Mouse (Mus musculus) urinary bladder, adult 2 months (tissue): ENCODE measurements around the gene Sap18b. TPM values are rescaled to one million over a fixed set of nuclear protein-coding genes. Genes with fewer than 3 reads are reported as not detected.
A peak's percentile ranks its signal among the peaks of the same experiment; 100 is the strongest.
"Not testable (repeated sequence)": the region's sequence is repeated elsewhere in the genome, so short reads cannot be mapped to it uniquely, and the experiment has no call there.

Experiments used
- DNase-seq: peaks from one replicate; pipeline ENCODE4 v3.0.0; 2022; ENCODE audit warnings: low spot score
- polyA plus RNA-seq: library from polyadenylated mRNA; depleted of rRNA; stranded (reverse); fragments of >200 nt; gene quantifications from 2 replicates; pipeline ENCODE4 v1.2.3, GENCODE M21; 2012

Sap18b gene
- polyA plus RNA-seq, 1 experiment, result 134 TPM

DNA sequence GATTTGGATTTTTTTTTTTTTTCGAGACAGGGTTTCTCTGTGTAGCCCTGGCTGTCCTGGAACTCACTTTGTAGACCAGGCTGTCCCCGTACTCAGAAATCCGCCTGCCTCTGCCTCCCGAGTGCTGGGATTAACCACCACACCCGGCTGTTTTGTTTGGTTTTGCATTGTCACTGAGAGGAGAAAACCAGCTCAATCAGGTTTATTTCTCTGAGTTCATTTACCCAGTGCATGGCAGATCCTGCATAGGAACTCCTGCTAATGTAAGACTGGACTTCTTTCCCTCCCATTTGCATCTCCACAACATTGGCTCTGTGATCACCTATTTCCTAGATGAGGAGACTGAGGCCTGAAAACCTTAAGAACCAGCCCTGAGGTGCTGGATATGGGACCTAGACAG, 3.0 kb upstream of the Sap18b start:
- no peak for DNase-seq

DNA sequence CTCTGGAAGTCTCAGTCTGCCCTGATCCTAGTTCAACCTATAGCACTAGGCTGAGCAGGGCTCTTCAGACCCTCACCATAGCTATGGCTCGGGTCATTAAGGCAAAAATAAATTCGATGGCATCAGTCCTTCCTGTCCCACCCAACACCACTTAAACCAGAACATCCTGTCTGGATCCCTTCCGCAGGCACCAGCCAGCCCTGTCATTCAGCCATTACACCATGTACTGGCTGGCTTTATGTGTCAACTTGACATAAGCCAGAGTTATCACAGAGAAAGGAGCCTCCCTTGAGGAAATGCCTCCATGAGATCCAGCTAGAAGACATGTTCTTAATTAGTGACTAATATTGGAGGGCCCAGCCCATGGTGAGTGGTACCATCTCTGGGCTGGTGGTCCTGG, 2.4 kb upstream of the Sap18b start:
- no peak for DNase-seq

DNA sequence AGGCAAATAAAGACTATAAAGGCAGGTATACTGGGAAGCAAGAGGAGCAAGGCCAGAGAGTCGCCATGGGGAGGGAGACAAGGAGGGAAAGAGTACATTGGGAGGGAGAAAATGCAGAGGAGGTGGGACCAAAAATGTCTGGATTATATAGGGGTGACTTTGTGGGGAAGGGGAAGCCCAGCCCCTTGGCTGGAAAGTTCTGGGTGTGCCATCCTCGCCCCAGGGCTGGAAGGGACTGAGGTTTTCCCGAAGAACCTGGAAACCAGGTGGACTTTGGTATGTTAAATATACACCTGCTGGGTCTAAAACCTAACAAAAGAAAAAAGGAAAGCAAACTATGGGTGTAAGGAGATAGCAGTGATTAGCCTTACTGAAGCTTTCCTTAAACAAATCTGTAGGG, 5.0 kb downstream of the Sap18b start:
- no peak for DNase-seq

DNA sequence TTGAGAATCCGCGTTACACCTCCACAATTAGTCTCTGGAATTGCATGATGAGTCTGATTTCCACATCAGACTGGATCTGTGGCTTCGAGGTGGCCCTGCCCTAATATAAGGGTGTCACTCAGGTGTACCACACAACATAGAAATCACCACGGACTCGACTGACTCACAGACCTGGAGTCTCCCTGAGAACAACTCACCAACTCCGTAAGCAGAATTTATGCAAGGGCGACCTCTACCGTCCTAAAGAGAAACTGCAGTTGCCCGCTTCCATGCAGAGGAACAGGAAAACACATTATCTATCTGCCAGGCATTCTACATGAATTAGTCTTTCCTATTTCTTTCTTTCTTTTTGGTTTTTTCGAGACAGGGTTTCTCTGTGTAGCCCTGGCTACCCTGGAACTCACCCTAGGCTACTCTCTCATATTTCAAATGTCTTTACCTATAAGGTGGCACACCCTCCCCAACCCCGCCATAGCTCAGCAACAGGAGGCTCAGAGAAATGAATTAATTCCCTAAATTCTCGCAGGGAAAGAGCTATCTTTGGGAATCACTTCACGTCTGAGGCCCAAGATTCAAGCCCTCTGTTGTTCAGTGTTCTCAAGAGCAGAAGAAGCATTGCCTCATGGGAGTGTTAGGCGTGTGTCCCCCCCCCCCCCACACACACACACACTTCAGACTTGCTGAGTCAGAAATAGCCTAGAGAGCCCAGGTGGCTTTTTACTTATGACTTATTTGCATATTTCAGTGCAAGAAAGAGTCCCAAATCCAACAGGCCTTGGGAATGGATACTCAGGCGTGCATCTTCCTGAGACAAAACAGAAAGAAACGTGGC, 7.7 kb downstream of the Sap18b start:
- DNase-seq, result peak; percentile 52

DNA sequence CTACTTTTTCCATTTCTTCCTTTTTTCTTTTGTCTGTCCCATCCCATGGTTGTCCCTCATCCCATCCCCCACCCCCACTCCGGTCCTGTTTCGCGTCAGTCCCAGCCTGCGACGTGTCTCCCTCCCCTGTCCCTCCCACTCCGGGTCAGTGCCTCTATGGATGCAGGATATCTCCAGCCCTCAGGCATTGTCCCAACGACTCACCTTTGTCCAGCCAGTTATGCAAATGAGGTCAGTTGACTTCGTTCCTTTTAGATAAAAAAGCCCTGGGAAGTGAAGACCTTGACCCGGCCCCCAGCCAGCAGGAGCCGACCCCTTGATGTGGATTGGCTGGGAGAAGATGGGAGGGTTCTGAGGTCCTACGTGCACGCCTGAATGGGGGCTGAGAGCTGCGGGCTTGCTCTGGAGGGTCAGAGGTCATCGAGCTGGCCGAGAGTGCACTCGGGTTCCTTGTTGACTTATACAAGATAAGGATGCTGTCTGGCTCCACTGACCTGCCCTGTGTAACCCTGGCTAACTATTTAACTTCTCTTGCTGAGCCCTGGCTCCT, 8.4 kb downstream of the Sap18b start:
- no peak for DNase-seq

DNA sequence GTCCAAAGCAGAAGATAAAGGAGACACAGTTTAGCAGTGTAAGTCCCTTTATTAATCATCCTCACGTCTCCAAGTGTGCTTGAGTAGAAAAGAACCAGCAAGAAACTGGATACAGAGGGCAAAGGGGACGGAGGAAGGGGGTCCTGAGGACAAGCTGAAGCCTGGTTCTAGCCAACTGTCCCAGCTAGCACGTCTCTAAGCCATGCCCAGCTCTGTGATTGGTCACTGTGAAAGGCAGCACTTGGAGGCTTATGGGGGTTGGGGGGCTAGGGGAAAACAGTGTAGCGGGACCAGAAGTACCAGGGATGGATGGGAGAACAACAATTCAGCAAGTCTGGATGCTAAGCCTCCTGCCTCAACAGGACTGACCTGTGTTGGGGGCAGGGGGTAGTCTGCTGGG, 10.7 kb downstream of the Sap18b start:
- no peak for DNase-seq

DNA sequence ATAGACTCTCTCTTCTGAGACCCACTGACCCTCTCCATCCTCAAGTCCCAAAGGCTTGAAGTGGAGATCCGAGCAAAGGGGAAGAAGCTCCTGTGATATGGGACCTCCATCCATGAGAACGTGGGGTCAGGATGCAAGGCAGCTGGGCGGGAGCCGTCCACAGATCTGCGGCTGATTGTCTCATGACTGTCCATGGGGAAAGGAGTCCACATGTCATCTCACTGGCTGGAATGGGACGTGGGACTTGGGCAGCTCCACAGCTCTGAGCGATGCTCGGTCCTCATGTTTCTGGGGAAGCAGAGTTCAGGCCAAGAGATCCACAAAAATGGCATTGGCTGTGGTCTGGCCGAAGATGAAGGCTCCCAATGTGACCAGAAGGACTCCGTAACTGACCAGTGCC, 12.1 kb downstream of the Sap18b start:
- DNase-seq, result no peak

DNA sequence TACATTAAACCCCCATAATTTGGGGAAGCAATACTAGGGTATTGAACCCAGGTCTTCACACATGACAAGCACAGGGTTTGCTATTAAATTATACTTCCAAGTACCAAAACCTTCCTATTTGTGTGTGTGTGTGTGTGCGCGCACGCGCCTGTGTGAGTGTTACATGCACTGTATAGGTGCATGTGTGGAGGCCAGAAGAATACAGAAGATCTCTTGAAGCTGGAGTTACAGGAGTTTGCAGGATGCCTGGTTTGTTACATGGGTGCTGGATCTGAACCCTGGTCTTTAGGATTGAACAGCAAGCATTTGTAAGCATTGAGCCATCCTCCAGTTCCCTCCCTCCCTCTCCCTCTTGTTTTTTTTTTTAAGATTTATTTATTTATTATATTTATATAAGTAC, 14.1 kb downstream of the Sap18b start:
- DNase-seq, result no peak

DNA sequence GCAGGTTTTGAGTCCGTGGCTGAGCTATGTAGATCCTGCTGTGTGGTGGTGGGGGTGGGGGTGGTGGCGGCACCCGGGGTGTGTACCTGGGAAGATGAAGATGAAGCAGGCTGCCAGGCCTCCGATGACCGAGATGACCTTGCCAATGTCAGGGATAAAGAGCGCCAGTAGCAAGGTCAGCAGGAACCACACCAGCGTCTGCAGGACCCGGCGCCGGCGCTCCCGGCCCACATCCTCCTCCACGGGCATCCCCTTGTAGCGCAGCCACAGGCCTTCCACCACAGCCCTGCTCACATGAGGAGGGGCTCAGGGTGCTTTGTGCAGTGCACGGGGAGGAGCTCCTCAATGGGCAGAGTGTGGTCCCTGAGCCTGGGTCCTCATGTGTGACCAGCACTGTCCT, 16.3 kb downstream of the Sap18b start:
- no peak for DNase-seq

DNA sequence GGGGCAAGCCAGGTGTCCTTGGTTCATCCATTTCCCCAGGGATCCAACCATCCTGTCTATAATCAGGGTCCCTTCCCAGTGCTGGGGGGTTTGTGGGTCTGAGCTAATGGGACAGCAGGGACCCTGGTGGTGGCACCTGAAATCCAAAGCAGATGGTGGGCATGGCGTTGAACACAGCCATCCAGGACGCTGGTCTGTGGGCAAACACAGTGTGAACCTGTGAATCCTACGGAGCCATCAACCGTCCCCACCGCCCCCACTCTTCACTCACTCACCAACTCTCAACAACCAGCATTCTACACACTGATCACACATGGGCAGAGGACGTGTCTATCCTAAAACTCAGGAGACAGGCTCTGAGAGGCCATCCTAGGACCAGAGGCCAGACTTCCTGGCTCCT, 18.8 kb downstream of the Sap18b start:
- DNase-seq, result no peak

DNA sequence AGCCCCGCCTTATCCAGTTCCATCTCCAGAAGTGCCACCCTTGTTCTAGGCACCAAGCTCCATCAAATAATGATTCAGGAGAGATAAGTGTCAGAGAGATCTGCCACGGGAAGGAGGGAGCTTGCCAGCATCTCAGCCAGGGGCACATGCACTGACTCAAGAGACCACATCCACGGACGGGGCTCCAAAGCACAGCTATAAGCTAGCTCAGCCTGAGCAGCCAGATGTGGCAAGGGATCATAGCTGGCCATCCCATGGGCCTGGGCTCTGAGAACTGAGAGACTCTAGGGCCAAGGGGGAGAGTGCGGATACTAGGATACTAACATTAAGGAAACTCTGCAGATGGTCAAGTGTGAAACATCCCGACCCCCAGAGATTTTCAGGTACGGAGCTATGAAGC, 19.9 kb downstream of the Sap18b start:
- no peak for DNase-seq

DNA sequence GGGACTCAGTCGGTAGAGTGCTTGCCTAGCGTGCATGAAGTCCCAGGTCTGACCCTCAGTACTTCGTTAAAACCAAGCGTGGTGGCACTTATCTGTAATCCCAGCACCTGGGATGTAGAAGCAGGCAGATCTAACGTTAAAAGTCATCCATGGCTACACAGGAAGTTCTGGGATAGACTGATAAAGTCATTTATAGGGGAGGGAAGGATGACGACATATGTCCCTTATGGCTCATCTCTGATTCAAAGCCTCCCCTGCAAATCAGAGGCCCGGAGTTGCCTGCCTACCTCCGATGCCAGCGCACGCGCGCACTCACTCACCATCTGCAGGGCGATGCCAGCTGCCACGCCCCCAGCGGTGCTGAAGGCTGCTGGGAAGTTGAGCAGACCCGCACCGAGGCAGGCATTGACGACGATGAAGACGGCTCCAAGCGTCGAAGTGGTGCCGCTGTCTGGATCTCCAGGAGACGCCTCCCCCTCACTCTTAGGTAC, 23.0 kb downstream of the Sap18b start:
- no peak for DNase-seq

DNA sequence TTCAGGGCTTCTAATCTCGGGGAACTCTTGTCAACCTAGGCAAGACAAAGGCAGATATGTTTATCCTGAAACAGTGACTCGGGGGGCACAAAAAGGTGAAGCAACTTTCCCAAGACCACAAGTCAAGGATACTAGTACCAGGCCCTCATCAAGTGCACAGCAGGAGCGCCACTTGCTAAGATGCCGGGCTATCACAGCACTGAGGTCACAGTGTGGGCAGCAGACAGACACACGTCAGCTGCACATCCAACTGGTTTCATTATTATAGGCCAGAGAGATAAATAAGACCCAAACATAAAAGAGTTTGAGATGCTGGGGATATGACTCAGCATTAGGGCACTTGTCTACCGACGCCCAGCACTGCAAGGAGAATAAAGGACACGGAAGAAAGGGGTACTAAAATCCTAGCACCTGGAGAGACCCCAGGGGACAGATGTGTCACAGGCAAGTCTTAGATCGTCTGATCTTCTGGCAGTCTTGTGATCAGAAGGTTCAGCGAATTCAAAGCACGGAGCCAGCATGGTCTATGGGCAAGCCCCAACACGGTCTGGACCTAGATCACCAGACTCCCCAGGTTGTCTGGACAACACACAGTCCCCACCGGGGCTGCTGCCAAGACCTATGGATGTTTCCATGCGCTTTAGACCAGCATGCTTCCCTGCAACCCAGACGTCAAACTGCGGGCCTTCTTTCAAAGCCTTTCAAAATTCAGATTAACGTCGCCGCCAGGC, 23.8 kb downstream of the Sap18b start:
- DNase-seq, result no peak

DNA sequence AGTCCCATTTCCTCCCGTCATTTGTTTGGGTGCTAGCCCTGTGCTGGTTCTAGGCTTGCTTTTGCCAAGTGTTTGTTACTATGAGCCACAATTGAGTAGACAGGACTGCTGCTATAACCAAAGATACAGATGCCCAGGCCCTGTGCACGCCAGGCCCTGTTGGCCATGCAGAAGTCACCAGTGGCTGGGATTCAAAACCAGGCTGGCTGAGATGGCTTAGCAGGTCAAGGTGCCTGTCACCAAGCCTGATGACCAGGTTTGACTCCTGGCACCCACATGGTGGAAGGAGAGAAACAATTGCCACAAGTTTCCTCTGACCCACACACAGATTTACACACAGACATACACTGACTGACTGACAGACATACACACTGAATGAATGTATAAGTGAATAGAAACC, 25.2 kb downstream of the Sap18b start:
- DNase-seq, result no peak

DNA sequence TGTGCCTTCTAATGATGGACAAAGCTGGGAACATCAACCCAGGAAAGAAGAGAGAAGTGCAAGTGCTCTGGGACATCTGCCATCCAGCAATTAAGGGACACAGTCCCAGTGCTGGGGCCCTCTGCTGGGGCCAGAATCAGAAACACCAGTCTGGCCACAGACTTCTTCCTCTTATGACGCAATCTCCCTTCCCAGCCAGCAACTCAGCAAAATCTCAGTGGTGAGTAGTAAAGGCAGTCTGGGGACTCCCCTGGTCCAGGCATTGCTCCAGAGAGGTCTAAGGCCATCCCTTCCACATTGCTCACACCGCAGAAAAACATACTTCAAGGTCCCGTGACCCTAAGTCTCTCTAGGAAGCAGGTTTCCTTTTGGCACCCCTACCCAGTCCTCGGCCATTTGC, 27.1 kb downstream of the Sap18b start:
- DNase-seq, result no peak

DNA sequence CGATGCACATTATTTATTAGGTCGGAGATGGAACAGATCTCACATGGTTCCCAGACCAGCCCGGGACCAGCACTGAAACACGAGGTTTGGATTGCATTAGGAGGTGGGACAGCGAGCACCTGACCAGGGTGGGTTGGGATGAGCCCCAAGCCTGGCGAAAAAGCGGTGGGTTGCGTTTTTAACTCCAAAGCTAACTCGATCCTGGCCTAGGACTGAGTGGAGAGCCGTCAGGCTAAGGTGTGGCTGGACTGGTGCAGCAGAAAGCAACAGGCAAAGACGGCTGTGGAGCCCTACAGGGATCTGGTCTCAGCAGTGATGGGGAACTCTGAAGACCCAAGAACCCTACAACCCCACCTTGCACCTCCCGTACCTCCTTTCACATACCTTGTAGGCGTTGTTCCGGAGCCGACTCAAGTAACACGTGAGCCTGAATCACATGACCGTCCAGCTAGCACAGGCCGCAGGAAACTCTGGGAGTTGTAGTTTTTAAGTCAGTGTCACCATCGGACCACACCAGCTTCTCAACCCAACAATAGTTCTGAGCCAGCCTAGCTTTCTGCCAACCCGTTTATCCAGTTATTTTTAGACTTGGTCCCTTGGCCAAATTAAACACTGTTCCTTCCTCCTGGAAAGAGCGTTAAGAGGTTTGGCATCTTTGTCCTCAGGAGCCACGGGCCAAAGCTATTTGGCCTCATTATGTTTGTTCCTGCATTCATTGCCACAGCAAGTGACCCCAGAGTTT, 28.1 kb downstream of the Sap18b start, which contains the start of gene Slc38a7:
TSS of gene Slc38a7 (minus strand) at position 438 of the 742 bp plus-strand sequence.
- peak; percentile 52 for DNase-seq

DNA sequence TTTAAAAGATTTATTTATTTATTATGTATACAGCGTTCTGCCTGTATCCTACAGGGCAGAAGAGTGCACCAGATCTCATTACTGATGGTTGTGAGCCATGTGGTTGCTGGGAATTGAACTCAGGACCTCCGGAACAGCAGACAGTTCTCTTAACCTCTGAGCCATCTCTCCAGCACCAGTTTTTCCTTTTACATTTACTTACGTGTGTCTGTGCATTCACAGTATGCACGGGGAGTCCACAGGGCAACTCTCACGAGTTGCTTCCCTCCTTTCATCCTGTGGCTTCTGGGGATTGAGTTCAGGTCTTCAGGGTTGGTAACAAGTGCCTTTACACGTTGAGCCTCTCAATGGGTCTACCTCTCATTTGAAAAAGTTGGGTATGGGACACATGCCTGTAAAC, 29.0 kb downstream of the Sap18b start:
- DNase-seq, result no peak

DNA sequence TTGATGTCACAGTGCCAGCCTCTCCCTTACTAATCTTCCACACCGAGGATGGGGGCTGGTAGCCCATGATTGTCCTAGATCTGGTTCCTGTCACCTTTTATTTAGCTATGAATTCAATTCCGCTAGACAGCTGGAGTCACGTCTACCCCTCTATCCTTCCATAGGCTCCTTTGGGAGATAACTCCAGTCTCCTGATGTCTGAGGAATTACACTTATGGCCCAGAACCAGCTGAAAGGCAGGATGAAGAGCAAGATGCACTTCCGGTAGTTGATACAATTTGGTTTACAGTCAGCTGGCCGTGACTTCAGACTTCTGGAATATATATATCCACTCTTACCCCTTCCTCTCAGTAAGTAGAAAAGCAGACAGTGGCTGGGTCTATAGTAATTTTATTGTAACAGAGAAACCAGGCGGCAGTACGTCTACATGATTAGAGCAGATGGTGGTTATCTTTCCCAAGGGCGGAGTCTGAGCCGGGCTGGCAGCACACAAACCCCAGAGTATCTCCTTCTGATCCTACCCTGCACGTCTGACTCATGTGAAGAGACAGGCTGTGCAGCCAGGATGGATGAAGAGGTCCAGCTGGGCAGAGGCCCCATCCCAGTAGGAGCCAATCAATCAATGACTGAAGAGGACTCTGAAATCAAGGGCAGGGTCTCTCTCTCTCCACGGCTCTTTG, 38.8 kb downstream of the Sap18b start:
- DNase-seq, result not testable (repeated sequence)

DNA sequence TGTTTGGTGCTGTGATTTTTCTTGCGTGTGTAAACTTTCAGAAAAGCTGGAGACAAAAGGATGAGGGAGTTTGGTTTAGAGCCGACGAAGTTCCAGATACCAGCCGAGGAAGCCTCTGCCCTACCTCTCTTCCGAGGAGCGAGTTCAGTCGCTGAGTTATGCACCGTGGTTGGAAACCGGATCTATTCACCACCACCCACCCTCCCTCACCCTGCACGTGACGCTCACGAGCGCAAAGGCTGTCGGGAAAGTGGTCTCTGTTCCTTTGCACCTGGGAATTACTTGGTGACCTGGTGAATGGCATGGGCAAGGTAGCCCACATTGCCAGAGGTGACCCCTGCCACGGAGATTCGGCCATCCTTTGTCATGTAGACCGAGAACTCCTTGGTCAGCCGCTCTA, 39.7 kb downstream of the Sap18b start:
- not testable (repeated sequence) for DNase-seq

DNA sequence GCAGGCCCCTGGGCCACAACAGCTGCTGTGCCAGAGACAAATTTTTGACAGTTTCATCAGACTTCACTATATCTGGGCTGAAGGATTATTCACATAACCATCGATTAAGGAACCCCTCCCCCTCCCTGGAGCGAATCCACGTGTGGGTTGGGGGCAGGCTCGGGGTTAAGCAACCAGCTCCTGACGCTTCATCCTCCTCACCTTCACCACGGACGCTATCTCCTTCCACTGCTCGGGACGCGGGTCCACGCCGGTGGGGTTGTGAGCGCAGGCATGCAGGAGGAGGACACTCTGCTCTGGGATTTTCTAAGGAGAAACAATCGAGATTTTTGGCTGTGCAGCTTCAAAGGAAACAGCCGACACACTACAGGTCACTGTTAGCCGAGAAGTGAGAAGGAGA, 46.5 kb downstream of the Sap18b start:
- no peak for DNase-seq

DNA sequence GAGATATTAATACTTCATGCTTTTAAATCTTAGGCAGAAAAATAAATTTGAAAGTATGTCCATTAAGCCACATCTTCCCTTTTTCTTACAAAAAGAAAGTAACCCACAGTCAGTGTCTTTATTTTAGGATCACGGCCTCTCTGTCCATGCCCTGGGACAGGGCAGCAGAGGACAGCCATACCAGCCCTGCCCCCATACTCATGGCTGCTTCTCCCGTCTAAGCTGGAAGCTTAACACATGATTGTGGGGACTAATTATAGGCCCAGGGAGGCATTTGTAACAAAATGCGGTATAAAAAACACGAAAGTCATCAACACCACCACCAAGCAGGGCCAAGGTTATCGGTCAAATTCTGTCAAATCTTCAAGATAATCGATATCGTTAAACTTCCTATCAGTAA, 50.1 kb downstream of the Sap18b start:
- DNase-seq, result no peak
